Mouse (Mus musculus) testis, adult 2 months (tissue): ENCODE results near the gene Gm10134.

Experiments used
- CTCF ChIP-seq: fragments of 200-500 bp; IDR thresholded peaks from 2 replicates; pipeline ENCODE4 v1.5.1; 2012; ENCODE audit warnings: low read depth, mild to moderate bottlenecking, inconsistent platforms, low read length, moderate library complexity; ENCODE audit not compliant: control insufficient read depth, insufficient read depth, insufficient replicate concordance
- POLR2A ChIP-seq: fragments of 200-500 bp; IDR thresholded peaks from 2 replicates; pipeline ENCODE4 v1.6.1; 2012; ENCODE audit warnings: low read depth, mild to moderate bottlenecking, inconsistent platforms, low read length, moderate library complexity; ENCODE audit not compliant: control insufficient read depth

- TF ChIP-seq CTCF (no peak), POLR2A (no peak)
Measured at GRCm38 (mm10) chr2:28496671-28497070, 9.2 kb upstream of the Gm10134 start, which contains the start of gene Gbgt1.
